Mouse (Mus musculus) kidney, adult 2 months (tissue): ENCODE results near the gene Gas6. TPM values are rescaled to one million over a fixed set of nuclear protein-coding genes. Genes with fewer than 3 reads are reported as not detected.

ENCODE experiments used
- DNase-seq: peaks from one replicate; pipeline ENCODE4 v3.0.0; 2021
- H3K27ac ChIP-seq: fragments of 200-500 bp; 2 replicates; pipeline ENCODE4 v1.5.1; 2012; ENCODE audit warnings: low read depth, low read length, control low read depth, inconsistent platforms; ENCODE audit not compliant: insufficient read depth
- H3K27me3 ChIP-seq: fragments of 200-500 bp; replicated peaks from 2 replicates; pipeline ENCODE4 v1.6.1; 2012; ENCODE audit warnings: mild to moderate bottlenecking, moderate library complexity, low read length, inconsistent platforms; ENCODE audit not compliant: control insufficient read depth, insufficient read depth
- H3K36me3 ChIP-seq: fragments of 200-500 bp; 2 replicates; pipeline ENCODE4 v1.6.1; 2012; ENCODE audit warnings: mild to moderate bottlenecking, moderate library complexity, low read length, inconsistent platforms; ENCODE audit not compliant: control insufficient read depth, insufficient read depth
- H3K4me1 ChIP-seq: fragments of 200-500 bp; 2 replicates; pipeline ENCODE4 v1.6.1; 2011; ENCODE audit warnings: low read length; ENCODE audit not compliant: control insufficient read depth, insufficient read depth
- H3K4me3 ChIP-seq: fragments of 200-500 bp; 2 replicates; pipeline ENCODE4 v1.5.1; 2011; ENCODE audit warnings: mild to moderate bottlenecking, low read depth, low read length, control low read depth; ENCODE audit not compliant: insufficient read depth
- CTCF ChIP-seq: fragments of 200-500 bp; conservative IDR thresholded peaks from 2 replicates; pipeline ENCODE4 v1.5.1; 2011; ENCODE audit warnings: low read depth, mild to moderate bottlenecking, control low read depth, low read length, moderate library complexity, mixed read lengths; ENCODE audit not compliant: insufficient read depth, insufficient read length
- POLR2A ChIP-seq: fragments of 200-500 bp; IDR thresholded peaks from one replicate; pipeline ENCODE4 v1.6.1; 2011; ENCODE audit warnings: low read depth, low read length, control low read depth
- WGBS: fragments of 180-500 bp; shearing (Covaris S2); methylation state at CpG from one replicate; pipeline ENCODE4 v1.1.7; 2018; 5-methylcytosine and 5-hydroxymethylcytosine counted together
- polyA plus RNA-seq: library from polyadenylated mRNA; depleted of rRNA; stranded (reverse); fragments of >200 nt; gene quantifications from 2 replicates; pipeline ENCODE4 v1.2.3, GENCODE M21; 2012

The Gas6 gene
- polyA plus RNA-seq, 1 experiment = 461 TPM

DNA sequence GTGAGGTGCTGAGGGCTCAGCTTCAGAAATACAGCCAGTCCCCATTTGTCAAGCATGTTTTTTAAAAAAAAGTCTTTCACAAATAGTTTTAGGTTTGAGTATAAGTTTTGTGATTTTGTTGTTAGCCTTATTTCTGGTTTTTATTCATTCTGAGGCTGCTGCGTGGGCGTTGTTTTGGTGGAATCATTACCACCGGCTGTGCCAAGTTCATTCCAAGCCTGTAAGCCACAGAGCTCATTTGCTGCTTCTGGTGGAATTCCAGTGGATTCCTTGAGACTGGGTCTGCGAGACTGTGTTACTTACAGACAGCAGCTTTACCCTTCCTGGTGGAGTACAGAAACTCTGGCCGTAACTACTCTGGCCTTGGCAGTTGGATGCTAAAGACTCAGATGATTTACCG lies 47.8 kb downstream of the Gas6 start:
- H3K27ac ChIP-seq = no peak overlapping the region
- no peak for DNase-seq
- H3K4me1 ChIP-seq = no peaks in the 10 kb centered on the region
- 86% methylated on average over 6 of the region's 6 CpGs for WGBS
- no peak overlapping the region for H3K4me3 ChIP-seq
- H3K27me3 ChIP-seq = no peaks in the 10 kb centered on the region
- H3K36me3 ChIP-seq = no peaks in the 10 kb centered on the region
- TF ChIP-seq CTCF = no peak
- TF ChIP-seq POLR2A = no peak

GRCm38 (mm10) chr8:13442152-13442551 lies 52.1 kb downstream of the Gas6 start:
- H3K4me3 ChIP-seq = no peak overlapping the region
- no peaks in the 10 kb centered on the region for H3K36me3 ChIP-seq
- no peak for DNase-seq
- WGBS = 91% methylated on average over 2 of the region's 2 CpGs
- no peaks in the 10 kb centered on the region for H3K27me3 ChIP-seq
- TF ChIP-seq CTCF (no peak), POLR2A (no peak)
- no peaks in the 10 kb centered on the region for H3K4me1 ChIP-seq
- H3K27ac ChIP-seq = no peak overlapping the region

GRCm38 (mm10) chr8:13437531-13437930 lies 56.8 kb downstream of the Gas6 start:
- TF ChIP-seq POLR2A = no peak
- WGBS = 84% methylated on average over 2 of the region's 2 CpGs

DNA sequence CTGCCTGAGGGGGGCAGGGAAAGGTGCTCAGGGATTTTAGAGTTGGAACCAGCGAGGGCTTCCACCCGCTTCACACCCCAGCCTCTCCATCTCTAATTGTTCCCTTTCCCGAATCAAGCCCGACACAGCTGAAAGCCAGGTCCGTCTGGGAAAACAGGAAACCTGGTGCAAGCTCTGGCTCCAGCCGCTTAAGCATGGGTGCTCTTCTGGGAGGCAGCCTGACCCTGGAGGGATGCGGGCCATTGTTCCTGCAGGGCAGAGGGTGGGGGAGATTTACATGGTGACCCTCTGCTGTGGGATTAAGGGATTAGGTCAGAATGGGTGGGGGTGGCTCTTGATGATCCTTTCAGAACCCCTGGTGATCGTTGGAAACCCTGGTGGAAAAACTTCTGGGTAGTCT lies 58.2 kb downstream of the Gas6 start:
- no peak for DNase-seq
- TF ChIP-seq CTCF = no peak
- no peak for TF ChIP-seq POLR2A
- no peak overlapping the region for H3K4me3 ChIP-seq
- H3K27me3 ChIP-seq = no peaks in the 10 kb centered on the region
- H3K4me1 ChIP-seq = no peaks in the 10 kb centered on the region; the same call in 1 of the 2 replicates
- H3K27ac ChIP-seq = no peak overlapping the region
- no peaks in the 10 kb centered on the region for H3K36me3 ChIP-seq
- WGBS = 10% methylated on average over 8 of the region's 8 CpGs

More at GRCm38 (mm10) chr8:13437531-13437930, 56.8 kb downstream of the Gas6 start:
- no peaks in the 10 kb centered on the region for H3K36me3 ChIP-seq
- no peaks in the 10 kb centered on the region; the same call in 1 of the 2 replicates for H3K4me1 ChIP-seq
- H3K4me3 ChIP-seq = no peak overlapping the region
- no peak overlapping the region for H3K27ac ChIP-seq
- DNase-seq = no peak
- no peaks in the 10 kb centered on the region for H3K27me3 ChIP-seq

DNA sequence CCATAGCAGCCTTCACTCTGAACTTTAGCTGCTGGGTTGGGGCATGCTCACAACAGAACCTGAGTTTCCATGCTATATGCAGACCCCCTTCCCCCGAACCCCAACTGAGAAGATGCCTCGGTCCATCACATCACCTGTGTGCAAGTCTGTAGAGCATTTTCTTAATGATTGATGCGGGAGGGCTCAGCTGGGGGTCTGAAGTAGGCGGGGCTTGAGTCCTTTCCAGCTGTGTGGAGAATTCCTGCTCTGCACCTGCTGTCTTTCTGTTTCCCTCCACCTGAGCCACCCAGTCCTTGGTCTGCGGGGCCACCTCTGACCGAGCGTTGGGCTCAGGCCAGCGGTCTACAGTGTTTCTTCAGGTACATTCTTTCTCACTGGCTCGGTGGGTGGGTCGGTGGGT lies 59.4 kb downstream of the Gas6 start, which contains the start of gene Tmem255b:
Gene Tmem255b (plus strand): TSS at position 301 of the 400 bp plus-strand sequence.
- H3K4me1 ChIP-seq = no peaks in the 10 kb centered on the region; the same call in 1 of the 2 replicates
- H3K4me3 ChIP-seq = no peak within 1 kb of the TSS
- 20% methylated on average over 10 of the region's 10 CpGs for WGBS
- no peaks in the 10 kb centered on the region for H3K27me3 ChIP-seq
- DNase-seq = no peak
- no peaks in the 10 kb centered on the region for H3K36me3 ChIP-seq
- H3K27ac ChIP-seq = no peak within 1 kb of the TSS
- no peak for TF ChIP-seq CTCF

- Histone ChIP-seq H3K36me3 (no peaks in the 10 kb centered on the region), H3K4me1 (no peaks in the 10 kb centered on the region; the same call in 1 of the 2 replicates), H3K27ac (no peak overlapping the region), H3K27me3 (no peaks in the 10 kb centered on the region), H3K4me3 (no peak overlapping the region)
- 48% methylated on average over 5 of the region's 5 CpGs for WGBS
- TF ChIP-seq CTCF (no peak), POLR2A (no peak)
- DNase-seq = no peak
These were observed 61.2 kb downstream of the Gas6 start for GRCm38 (mm10) chr8:13433130-13433529.

DNA sequence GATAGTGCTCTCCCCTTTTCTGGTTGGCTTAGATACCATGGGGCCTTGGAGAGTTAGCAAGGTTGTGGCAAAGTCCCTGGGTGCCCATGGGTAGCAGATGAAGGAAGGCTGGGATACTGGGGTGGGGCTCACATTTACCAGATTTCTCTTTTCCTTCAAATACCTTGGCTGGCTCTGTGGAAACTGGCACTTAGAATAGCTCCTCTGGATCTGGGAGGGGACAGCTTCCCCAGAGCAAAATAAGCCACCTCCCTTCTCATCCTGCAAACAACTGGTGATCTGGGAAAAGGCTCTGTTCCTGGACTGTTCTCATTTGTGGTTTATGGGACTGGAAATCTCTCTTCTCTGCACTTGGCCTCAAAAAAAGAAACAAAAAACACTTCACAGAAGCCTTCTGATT lies 63.4 kb downstream of the Gas6 start:
- peak; percentile 40 for DNase-seq
- H3K27me3 ChIP-seq = no peaks in the 10 kb centered on the region
- TF ChIP-seq POLR2A = no peak
- TF ChIP-seq CTCF = no peak
- no peak overlapping the region for H3K27ac ChIP-seq
- no peaks in the 10 kb centered on the region for H3K36me3 ChIP-seq
- H3K4me1 ChIP-seq = no peaks in the 10 kb centered on the region; the same call in 1 of the 2 replicates
- H3K4me3 ChIP-seq = no peak overlapping the region

- H3K4me1 ChIP-seq = no peaks in the 10 kb centered on the region; the same call in 1 of the 2 replicates
- no peaks in the 10 kb centered on the region for H3K36me3 ChIP-seq
- WGBS = 60% methylated on average over 7 of the region's 7 CpGs
- DNase-seq = no peak
- H3K27me3 ChIP-seq = no peaks in the 10 kb centered on the region
- no peak overlapping the region for H3K4me3 ChIP-seq
- no peak overlapping the region for H3K27ac ChIP-seq
- no peak for TF ChIP-seq POLR2A
- TF ChIP-seq CTCF = no peak
These were observed 63.9 kb downstream of the Gas6 start for GRCm38 (mm10) chr8:13430412-13430811.
